Mouse (Mus musculus): ENCODE data around the gene Olfr263.

DNA sequence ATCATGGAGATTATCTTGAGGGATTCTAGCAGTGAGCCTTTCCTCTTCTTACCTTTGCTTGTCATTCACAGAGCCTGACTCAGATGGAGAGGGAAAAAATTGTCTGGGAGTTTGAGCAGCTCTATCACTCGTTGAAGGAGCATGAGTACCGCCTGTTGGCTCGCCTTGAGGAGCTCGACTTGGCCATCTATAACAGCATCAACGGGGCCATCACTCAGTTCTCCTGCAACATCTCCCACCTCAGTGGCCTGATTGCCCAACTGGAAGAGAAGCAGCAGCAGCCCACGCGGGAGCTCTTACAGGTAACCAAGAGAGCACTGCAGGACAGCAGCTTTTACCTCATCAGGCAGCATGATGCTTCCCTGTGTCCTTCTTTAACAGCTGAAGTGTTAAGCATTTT lies 54.2 kb downstream of the Olfr263 start:
- TF ChIP-seq GATA1 (IDR thresholded peaks at IDR 0.05; ENCODE audit: borderline replicate concordance, low read length) (no peak), CTCF (IDR thresholded peaks at IDR 0.05; ENCODE audit: low read depth, low read length) (no peak), TAL1 (conservative IDR thresholded peaks at IDR 0.05; ENCODE audit: low read depth, low read length) (no peak), GATA2 (IDR thresholded peaks at IDR 0.05; ENCODE audit: borderline replicate concordance, low read depth, low read length) (no peak), POLR2AphosphoS5 (IDR thresholded peaks at IDR 0.05; ENCODE audit: insufficient replicate concordance, low read depth, low read length) (no peak)
